Mouse (Mus musculus): ENCODE results near the gene Frmpd3. TPM values are rescaled to one million over a fixed set of nuclear protein-coding genes. Genes with fewer than 3 reads are reported as not detected.

The Frmpd3 gene
- polyA plus RNA-seq, 1 experiment from 2014 or later = not detected

DNA sequence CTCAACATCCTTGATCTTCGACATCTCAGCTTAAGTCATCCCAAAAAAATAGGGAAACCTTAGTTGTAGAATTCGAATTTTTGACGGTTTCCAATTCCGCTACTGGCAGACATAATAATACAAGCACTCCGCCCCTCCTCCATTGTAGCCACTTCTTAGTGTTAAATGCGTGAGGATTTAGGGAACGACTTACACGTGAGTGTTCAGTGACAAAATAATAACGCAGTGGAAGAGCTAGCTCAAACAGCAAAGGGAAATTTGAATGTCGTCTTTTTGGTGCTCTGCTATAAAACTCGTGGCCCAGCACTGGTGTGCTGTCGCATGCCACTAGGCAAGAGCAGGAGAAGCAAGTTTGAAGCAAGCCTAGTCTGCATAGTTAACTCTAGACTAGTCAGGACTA is 115.4 kb downstream of the Frmpd3 start:
- no peaks in the 10 kb centered on the region for H3K36me3 ChIP-seq (ENCODE audit: control insufficient read depth, insufficient read depth)
- TF ChIP-seq CTCF (IDR thresholded peaks at IDR 0.05; ENCODE audit: low read depth) = no peak
- no peak overlapping the region for H3K9ac ChIP-seq (ENCODE audit: low read depth, low read length)
- no peak for ATAC-seq
- peak overlapping the region; percentile 70 for H3K4me2 ChIP-seq (replicated peaks; ENCODE audit: low read depth)
- H3K4me1 ChIP-seq (replicated peaks; ENCODE audit: control insufficient read depth, insufficient read depth, low read length) = no peaks in the 10 kb centered on the region
- H3K27me3 ChIP-seq (replicated peaks; ENCODE audit: control insufficient read depth, insufficient read depth, low read length) = no peaks in the 10 kb centered on the region
- WGBS = 30% methylated on average over 12 of the region's 12 CpGs
- H3K27ac ChIP-seq (ENCODE audit: low read depth, low read length) = no peak overlapping the region
- peak overlapping the region; percentile 49 for H3K4me3 ChIP-seq (ENCODE audit: low read depth, low read length)
- H3K9me3 ChIP-seq (ENCODE audit: control insufficient read depth) = no peaks in the 10 kb centered on the region

DNA sequence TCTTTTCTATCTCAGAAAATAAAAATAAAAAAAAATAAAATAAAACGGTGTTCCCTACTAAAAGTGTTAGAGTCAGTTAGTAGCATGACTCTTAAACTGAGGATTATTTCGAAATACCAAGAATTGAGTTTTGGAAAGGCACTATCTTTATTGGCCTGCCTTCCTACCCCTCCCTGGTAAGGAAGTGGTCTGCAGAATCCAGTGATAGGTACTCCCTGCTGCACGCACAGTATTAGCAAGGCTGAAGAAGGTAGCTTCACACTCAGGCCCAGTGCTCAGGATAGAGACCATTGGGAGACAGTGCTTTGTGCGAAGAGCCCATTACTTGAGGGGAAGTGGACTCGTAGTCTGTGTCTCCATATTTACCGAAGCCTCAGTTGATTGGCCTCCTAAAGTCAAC is 136.2 kb downstream of the Frmpd3 start:
- no peak for TF ChIP-seq CTCF (IDR thresholded peaks at IDR 0.05; ENCODE audit: low read depth)
- Histone ChIP-seq H3K36me3 (ENCODE audit: control insufficient read depth, insufficient read depth) (no peaks in the 10 kb centered on the region), H3K4me3 (ENCODE audit: low read depth, low read length) (no peak overlapping the region), H3K27ac (ENCODE audit: low read depth, low read length) (no peak overlapping the region), H3K4me2 (replicated peaks; ENCODE audit: low read depth) (no peak overlapping the region), H3K9ac (ENCODE audit: low read depth, low read length) (no peak overlapping the region), H3K4me1 (replicated peaks; ENCODE audit: control insufficient read depth, insufficient read depth, low read length) (no peaks in the 10 kb centered on the region), H3K27me3 (replicated peaks; ENCODE audit: control insufficient read depth, insufficient read depth, low read length) (no peaks in the 10 kb centered on the region), H3K9me3 (ENCODE audit: control insufficient read depth) (no peaks in the 10 kb centered on the region)
- ATAC-seq = no peak
- WGBS = 91% methylated on average over 6 of the region's 6 CpGs

DNA sequence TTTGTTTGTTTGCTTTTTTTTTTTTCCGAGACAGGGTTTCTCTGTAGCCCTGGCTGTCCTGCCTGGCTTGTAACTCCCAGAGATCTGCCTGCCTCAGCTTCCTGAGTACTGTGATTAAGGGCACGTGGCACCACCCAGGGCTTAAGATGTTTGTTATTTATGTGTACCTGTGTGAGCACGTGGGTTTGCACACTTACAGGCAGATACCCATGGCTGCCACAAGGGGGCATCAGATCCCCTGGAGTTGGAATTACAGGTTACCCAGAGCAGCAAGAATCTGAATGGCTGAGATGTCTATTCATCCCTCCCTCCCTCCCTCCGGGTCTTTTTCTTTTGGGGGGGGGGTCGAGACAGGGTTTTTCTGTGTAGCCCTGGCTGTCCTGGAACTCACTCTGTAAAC is 137.1 kb downstream of the Frmpd3 start:
- H3K4me2 ChIP-seq (replicated peaks; ENCODE audit: low read depth) = no peak overlapping the region
- H3K27me3 ChIP-seq (replicated peaks; ENCODE audit: control insufficient read depth, insufficient read depth, low read length) = no peaks in the 10 kb centered on the region
- H3K9me3 ChIP-seq (ENCODE audit: control insufficient read depth) = no peaks in the 10 kb centered on the region
- H3K4me3 ChIP-seq (ENCODE audit: low read depth, low read length) = no peak overlapping the region
- ATAC-seq = no peak
- no peaks in the 10 kb centered on the region for H3K36me3 ChIP-seq (ENCODE audit: control insufficient read depth, insufficient read depth)
- no peak overlapping the region for H3K9ac ChIP-seq (ENCODE audit: low read depth, low read length)
- no peaks in the 10 kb centered on the region for H3K4me1 ChIP-seq (replicated peaks; ENCODE audit: control insufficient read depth, insufficient read depth, low read length)
- no peak overlapping the region for H3K27ac ChIP-seq (ENCODE audit: low read depth, low read length)
- TF ChIP-seq CTCF (IDR thresholded peaks at IDR 0.05; ENCODE audit: low read depth) = peak; percentile 69
- WGBS = 61% methylated on average over 3 of the region's 5 CpGs

MicroRNAs encoded within 50 kb of the gene (microRNA counts, 519-probe panel; counts per million panel counts)
- not detected for microRNA mmu-miR-3475

Small RNA genes lying within 50 kb of the gene (microRNA-seq; reads per million reads assigned to microRNA genes)
- not detected for gene Mir3475

Other genes starting within 250 kb of the Frmpd3 start
- gene Prps1, start 114.3 kb downstream of the Frmpd3 start, polyA plus RNA-seq (2015; fragmentation: Nextera tagmentation; extraction: Ambion mirVana) = 8.5 TPM in 2 replicates

Measured in intestine, postnatal 0 days (tissue).